Mouse (Mus musculus) lung, adult 2 months (tissue): ENCODE data around the gene Btaf1. TPM values are rescaled to one million over a fixed set of nuclear protein-coding genes. Genes with fewer than 3 reads are reported as not detected.

Experiments
- DNase-seq: peaks from one replicate; pipeline ENCODE4 v3.0.0; 2022
- H3K4me1 ChIP-seq: fragments of 200-500 bp; 2 replicates; pipeline ENCODE4 v1.6.1; 2011; ENCODE audit warnings: low read length; ENCODE audit not compliant: control insufficient read depth, insufficient read depth
- H3K4me3 ChIP-seq: fragments of 200-500 bp; replicated peaks from 2 replicates; pipeline ENCODE3; 2011; ENCODE audit warnings: low read depth, mild to moderate bottlenecking, control low read depth, low read length; ENCODE audit errors: extremely low read depth
- CTCF ChIP-seq: fragments of 200-500 bp; IDR thresholded peaks from 2 replicates; pipeline ENCODE4 v1.5.1; 2011; ENCODE audit warnings: mild to moderate bottlenecking, low read length, control low read depth; ENCODE audit not compliant: insufficient read depth
- POLR2A ChIP-seq: fragments of 200-500 bp; IDR thresholded peaks from 2 replicates; pipeline ENCODE4 v1.6.1; 2011; ENCODE audit warnings: low read depth, mild to moderate bottlenecking, control low read depth, low read length, borderline replicate concordance; ENCODE audit errors: extremely low read depth
- WGBS: fragments of 180-500 bp; shearing (Covaris S2); methylation state at CpG from one replicate; pipeline ENCODE4 v1.1.7; 2018; 5-methylcytosine and 5-hydroxymethylcytosine counted together
- polyA plus RNA-seq: library from polyadenylated mRNA; depleted of rRNA; stranded (reverse); fragments of >200 nt; gene quantifications from 2 replicates; pipeline ENCODE4 v1.2.3, GENCODE M21; 2012

Btaf1 gene
- polyA plus RNA-seq, 1 experiment: 6.3 TPM

DNA sequence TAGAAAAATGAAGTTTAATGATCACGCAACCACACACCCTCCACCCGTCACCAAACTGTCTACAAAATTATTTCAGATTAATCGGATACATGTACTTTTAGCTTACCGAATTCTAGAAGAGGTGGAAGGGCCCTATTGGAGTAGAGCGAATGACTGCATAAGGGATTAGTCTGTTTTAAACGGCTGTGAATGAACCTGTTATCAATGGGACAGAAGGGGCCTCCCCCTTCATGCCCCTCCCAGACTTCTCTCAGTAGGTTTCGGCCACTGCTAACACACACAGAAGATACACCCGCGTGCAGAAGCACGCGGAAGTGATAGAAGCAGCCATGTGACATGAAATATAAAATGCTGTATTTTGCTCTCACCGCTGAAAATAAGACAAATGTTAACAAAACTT, 6.4 kb upstream of the Btaf1 start, which contains the start of gene Fgfbp3:
TSS of gene Fgfbp3 (minus strand) at position 150 of the 400 bp plus-strand sequence.
- TF ChIP-seq POLR2A: no peak
- no peak for TF ChIP-seq CTCF
- WGBS: 18% methylated on average over 12 of the region's 12 CpGs
- Histone ChIP-seq H3K4me3 (peak within 1 kb of the TSS; percentile 84), H3K4me1 (no peaks in the 10 kb centered on the region; the same call in 1 of the 2 replicates)
- no peak for DNase-seq

DNA sequence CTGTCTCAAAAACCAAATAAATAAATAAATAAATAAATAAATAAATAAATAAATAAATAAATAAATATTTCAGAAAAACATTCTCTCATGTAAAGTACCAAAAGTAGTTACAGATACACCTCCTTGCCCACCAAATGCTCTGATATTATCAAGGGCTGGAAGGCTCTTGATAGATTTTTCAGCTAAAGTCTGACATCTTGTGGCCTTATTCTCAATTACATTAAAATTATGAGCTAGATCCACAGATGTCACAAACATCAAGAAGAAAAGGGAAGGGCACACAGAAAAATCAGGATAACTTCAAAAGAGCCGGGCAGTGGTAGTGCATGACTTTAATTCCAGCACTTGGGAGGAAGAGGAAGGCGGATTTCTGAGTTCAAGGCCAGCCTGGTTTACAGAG, 3.9 kb upstream of the Btaf1 start:
- H3K4me3 ChIP-seq: no peak overlapping the region
- peaks cover 2% of the 10 kb centered on the region; the same call in 1 of the 2 replicates for H3K4me1 ChIP-seq
- no peak for TF ChIP-seq POLR2A
- TF ChIP-seq CTCF: peak; percentile 8; the same call in 1 of the 2 replicates
- 9% methylated on average over 2 of the region's 2 CpGs for WGBS
- DNase-seq: no peak

DNA sequence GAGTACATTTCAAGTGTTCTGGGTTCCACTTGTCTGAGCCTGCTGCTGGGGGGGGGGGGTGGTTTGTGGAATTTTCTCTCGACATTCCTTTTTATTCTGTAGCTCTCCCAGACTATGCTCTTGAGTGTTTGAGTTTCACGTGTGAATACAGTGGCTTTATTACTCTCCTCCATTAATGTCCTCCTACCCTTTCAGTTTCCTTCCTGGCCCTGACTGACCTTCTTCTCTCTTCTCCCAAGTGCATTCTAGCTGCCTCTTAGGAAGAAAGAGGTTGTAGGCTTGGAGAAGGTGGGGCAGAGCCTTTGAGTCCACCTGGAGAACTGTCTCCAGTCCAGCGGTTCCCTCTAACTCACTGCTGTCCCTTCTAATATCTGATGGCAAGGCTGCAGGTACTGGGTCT, 2.9 kb upstream of the Btaf1 start:
- no peak for TF ChIP-seq CTCF
- TF ChIP-seq POLR2A: no peak
- Histone ChIP-seq H3K4me3 (no peak overlapping the region), H3K4me1 (peaks cover 2% of the 10 kb centered on the region; the same call in 1 of the 2 replicates)
- 55% methylated on average over 3 of the region's 3 CpGs for WGBS
- DNase-seq: peak; percentile 36

DNA sequence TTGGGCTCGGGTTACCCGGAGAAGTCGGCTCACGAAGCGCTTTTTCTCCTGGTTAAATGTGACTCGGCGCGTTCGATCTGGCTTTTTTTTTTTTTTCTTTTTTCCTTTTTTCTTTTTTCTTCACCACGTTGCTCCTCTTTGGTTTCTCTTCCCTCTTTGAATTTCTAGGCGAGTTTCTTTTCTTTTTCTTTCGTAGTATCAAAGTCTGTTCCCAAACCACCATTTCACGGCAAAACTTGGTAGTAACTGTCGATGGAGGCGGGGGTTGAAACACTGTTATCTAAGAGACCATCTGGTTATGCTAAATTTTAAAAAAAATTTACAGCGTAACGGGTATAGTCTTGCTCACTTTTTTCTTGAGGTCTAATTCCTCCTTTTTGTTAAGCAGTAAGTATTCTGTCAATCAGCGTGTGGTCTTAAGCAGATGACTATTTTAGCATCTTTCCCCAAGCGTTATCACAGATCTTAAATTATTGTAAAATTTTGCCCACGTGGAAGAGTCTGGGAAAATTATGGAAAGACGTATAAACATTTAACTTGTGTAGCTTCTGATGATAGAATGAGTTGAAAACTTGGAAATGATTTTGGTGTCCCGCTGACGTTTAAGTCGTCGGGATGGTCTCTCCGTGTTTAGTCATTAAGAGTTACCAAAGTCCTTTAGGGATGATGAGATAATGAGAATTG, 816 bp downstream of the Btaf1 start:
- peaks cover 4% of the 10 kb centered on the region for H3K4me1 ChIP-seq
- peak overlapping the region; percentile 66 for H3K4me3 ChIP-seq
- no peak for DNase-seq
- no peak for TF ChIP-seq CTCF
- TF ChIP-seq POLR2A: no peak
- WGBS: 1% methylated on average over 26 of the region's 26 CpGs

DNA sequence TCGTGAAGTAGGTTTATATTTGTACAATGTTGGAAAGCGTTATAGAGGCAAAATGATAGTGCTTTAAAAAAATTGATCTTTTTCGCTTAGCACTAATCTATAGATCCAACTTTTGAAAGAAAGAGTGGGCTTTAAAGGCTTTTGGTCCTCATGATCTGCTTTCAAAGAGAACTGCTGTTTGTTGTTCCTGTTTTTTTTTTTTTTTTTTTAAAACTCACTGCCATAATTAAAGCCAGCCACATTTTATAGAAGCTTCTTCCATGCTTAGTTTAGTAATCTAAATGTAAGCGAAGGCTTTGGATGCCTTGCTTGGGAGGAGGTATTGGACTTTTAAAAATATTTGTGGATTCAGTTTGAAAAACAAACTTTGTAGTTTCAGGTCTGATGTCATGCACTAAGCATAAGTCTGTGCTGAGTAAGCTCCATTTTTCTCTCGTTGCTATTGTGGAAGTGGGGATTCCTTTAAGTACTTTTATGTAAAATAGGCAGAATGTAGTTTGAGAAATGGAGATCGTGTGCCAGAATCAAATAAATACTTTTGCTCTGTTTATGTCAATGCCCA, 2.0 kb downstream of the Btaf1 start:
- no peak for DNase-seq
- TF ChIP-seq CTCF (no peak), POLR2A (no peak)
- Histone ChIP-seq H3K4me1 (peaks cover 4% of the 10 kb centered on the region), H3K4me3 (no peak overlapping the region)
- WGBS: 60% methylated on average over 6 of the region's 6 CpGs

DNA sequence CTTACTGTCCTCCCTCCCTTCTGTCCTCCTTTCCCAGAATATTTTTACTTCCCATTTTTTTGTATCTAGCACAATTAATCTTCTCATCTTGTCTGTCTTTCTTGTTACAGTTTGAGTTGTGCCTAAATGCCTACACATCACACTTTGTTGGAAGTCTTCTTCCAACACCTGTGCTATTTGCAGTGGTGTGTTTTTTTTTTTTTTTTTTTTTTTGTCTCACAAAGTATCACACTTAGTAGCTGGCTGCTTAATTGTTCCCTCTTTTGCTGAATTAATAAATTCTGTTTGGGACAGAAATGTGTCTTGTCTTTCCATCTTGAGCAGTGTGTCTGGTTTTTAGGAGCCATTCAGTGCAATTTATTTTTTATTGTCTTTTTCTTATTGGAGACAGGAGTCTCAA, 3.9 kb downstream of the Btaf1 start:
- no peak for DNase-seq
- Histone ChIP-seq H3K4me3 (no peak overlapping the region), H3K4me1 (peaks cover 4% of the 10 kb centered on the region)
- TF ChIP-seq POLR2A: no peak
- TF ChIP-seq CTCF: no peak

DNA sequence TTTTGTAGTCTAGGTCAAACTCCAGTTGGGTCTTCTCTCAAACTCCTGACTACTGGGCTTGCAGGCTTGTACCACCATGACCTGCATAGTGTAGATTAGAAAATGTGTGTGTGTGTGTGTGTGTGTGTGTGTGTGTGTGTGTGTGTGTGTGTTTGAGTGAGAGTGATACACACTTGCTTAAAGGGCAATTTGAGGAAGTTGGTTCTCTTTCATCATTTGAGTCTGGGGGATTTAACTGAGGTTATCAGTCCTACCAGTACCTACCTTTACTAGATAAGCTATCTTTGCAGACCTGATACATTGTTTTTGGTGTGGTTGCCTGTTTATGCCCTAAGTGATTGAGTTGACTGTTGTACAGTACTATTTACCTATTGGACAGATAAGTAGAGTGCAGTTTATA, 6.2 kb downstream of the Btaf1 start:
- TF ChIP-seq POLR2A (no peak), CTCF (no peak)
- Histone ChIP-seq H3K4me1 (peaks cover 7% of the 10 kb centered on the region), H3K4me3 (no peak overlapping the region)
- no peak for DNase-seq

DNA sequence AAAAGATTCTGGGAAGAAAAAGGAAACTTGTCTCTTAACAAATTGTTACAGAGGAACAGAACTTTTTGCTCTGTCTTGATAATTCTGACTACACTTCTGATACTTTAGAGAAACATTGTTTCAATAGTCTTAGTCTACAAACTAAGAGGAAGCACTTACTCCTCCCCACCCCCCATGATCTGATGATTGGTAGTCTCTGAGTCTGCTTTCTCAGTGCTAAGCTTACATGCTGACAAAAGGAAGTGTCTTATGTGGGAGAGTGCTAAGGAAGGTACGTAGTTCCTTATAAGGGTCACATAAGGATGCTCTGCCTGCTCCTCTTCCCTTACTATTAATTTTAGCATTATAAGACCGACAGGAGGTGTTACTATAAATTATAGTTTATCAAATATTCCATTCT, 6.7 kb downstream of the Btaf1 start:
- peaks cover 7% of the 10 kb centered on the region for H3K4me1 ChIP-seq
- DNase-seq: no peak
- no peak overlapping the region for H3K4me3 ChIP-seq
- TF ChIP-seq CTCF: no peak
- TF ChIP-seq POLR2A: no peak
- 57% methylated on average over 2 of the region's 2 CpGs for WGBS

DNA sequence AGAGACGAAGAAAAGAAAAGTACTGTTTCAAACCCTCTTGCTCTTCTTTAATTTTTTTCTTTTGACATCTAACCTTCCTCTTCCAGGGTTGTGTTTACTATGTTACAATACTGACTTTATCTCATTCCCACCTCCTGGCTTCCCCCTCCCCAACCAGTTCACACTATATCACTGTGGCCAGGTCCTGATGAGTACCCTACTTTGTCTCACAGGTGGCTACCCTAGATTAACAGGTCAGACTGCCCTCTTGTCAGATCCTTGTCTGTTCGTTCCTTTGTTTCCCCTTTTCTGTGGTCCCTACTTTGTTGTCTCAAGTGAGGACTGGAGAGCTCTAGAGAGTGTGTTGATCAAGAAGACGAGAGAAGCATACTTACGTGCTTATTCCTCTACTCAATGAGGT, 10.4 kb downstream of the Btaf1 start:
- TF ChIP-seq POLR2A: no peak
- TF ChIP-seq CTCF: no peak

DNA sequence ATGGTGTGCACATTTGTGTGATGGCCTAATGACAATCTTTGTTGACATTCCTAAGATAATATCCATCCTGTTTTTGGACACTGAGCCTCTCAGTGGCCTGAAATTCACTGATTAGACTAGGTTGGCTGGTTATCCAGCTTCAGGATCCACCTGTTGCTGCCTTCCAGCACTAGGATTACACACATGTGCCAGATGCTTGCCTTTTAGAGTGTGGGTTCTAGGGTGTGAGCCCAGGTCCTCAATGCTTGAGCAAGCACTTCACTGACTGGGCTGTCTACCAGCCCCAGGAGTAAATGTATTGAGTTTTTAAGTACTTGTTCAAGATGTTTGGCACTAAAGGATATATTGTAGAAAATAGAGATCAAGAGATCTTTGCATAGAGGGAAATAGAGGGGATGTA, 12.1 kb downstream of the Btaf1 start:
- no peak overlapping the region for H3K4me3 ChIP-seq
- peak; percentile 20 for DNase-seq
- TF ChIP-seq POLR2A (no peak), CTCF (no peak)
- peaks cover 5% of the 10 kb centered on the region for H3K4me1 ChIP-seq

More for the DNA sequence above, 10.4 kb downstream of the Btaf1 start:
- WGBS: 54% methylated on average over 4 of the region's 4 CpGs
- H3K4me3 ChIP-seq: no peak overlapping the region
- H3K4me1 ChIP-seq: peaks cover 5% of the 10 kb centered on the region
- DNase-seq: no peak
